Mouse (Mus musculus) adrenal gland, adult (tissue): ENCODE data around the gene Hnrnpab.

Source experiments
- DNase-seq, 2 experiments: peaks; one replicate each; pipeline ENCODE4 v3.0.0; 2022 to 2023; ENCODE audit warnings: low spot score in 1 of 2; ENCODE audit not compliant: inconsistent age in 2 of 2

Hnrnpab gene

GRCm38 (mm10) chr11:51606447-51607095, at the start of gene Hnrnpab:
Gene Hnrnpab (minus strand): TSS chr11:51606847.
- DNase-seq = peak; percentile 97 to 99

DNA sequence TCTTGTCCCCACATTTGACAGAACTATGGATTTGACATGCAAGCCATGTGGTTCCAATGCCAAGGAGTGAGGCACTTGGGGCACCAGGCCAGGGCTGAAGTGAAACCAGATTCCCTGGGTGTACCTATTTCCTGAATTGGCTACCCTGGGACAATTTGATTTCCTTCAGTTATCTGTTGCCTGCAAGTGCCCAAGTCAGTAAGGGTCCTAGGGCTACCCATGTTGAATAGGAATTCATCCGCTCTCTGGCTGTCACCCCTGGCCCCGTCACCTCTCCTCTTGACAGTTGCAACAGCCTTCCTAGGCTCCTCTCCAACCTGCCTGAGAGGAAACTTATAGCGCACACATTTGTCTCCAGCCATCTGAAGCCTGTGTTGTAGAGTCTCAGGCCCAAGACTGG, 48.2 kb upstream of the Hnrnpab start:
- peak in 1 of 2 experiments; percentile 53 for DNase-seq

- DNase-seq = peak in 1 of 2 experiments; percentile 56
These were observed 47.1 kb upstream of the Hnrnpab start for GRCm38 (mm10) chr11:51653736-51654135.

- DNase-seq = no peak
These were observed 46.3 kb upstream of the Hnrnpab start for GRCm38 (mm10) chr11:51652889-51653418.

DNA sequence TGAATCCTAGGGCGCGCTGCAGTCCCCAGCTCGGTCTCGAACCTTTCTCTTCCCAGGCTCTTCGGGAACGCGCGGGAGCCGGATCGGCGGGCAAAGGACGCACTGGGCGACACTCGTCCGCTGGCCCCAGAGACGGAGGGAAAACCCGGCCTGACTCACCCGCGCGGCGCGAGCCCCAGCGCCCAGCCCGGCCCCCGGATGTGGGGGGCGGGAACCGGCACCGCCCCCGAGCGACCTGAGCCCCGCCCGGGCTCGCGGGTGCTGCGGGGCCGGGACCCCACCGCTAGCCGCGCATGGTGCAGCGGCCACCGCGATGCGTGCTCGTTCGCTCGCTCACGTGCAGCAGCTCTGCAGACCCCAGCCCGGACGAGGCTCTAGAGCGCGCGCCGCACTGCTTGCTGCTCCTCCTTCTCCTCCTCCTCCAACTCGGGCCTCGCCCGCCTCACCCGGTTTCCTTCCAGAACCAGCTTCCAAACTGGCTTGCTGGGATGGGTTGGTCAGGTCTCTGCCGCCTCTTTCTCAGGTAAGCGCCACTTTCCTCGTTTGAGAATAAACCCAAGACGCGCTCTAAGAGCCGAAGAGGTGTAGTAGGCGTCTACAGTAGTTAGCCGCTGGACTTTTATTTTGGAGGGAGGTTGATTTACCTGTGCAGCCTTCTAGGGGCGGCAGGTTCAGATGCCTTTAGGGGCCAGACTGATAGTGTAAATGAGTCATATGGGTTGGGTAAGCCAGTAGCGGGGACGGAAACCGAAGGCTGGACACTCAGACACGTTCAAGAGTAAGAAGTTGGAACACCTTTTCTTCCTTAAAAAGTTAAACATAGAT, 44.3 kb upstream of the Hnrnpab start, which contains the start of the genes N4bp3 and D930048N14Rik:
Gene N4bp3 (minus strand): TSS at position 152 of the 825 bp plus-strand sequence.
Gene D930048N14Rik (plus strand): TSS at position 264 of the 825 bp plus-strand sequence.
- peak; percentile 88 to 94 for DNase-seq

- no peak for DNase-seq
These were observed 43.6 kb upstream of the Hnrnpab start for GRCm38 (mm10) chr11:51650261-51650660.

DNA sequence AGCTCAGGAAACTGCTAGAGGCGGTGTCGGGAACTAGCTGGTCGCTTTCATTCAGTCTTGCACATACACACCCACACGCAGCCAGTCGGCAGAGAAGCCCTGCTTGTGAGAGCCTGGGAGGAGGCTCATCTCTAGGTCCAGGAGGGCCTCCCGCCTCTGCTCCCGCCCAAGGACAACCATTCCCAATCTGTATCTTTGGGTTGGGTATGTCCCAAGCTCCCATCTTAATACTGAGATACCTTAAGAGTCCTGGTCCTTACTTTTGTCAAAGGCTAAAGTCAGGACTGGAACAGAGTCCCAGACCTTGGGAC, 43.2 kb upstream of the Hnrnpab start:
- DNase-seq = peak in 1 of 2 experiments; percentile 68

- peak in 1 of 2 experiments; percentile 54 for DNase-seq
These were observed 42.7 kb upstream of the Hnrnpab start for GRCm38 (mm10) chr11:51649111-51649888.

- peak in 1 of 2 experiments; percentile 53 for DNase-seq
These were observed 41.9 kb upstream of the Hnrnpab start for GRCm38 (mm10) chr11:51648566-51648965.

- peak; percentile 54 to 74 for DNase-seq
These were observed 40.4 kb upstream of the Hnrnpab start for GRCm38 (mm10) chr11:51646751-51647667.

GRCm38 (mm10) chr11:51646245-51646644, 39.6 kb upstream of the Hnrnpab start:
- DNase-seq = peak in 1 of 2 experiments; percentile 49

GRCm38 (mm10) chr11:51645293-51645692, 38.6 kb upstream of the Hnrnpab start:
- DNase-seq = peak in 1 of 2 experiments; percentile 51

- DNase-seq = no peak
These were observed 37.6 kb upstream of the Hnrnpab start for GRCm38 (mm10) chr11:51644217-51644616.

- DNase-seq = no peak
These were observed 37.1 kb upstream of the Hnrnpab start for GRCm38 (mm10) chr11:51643761-51644160.

DNA sequence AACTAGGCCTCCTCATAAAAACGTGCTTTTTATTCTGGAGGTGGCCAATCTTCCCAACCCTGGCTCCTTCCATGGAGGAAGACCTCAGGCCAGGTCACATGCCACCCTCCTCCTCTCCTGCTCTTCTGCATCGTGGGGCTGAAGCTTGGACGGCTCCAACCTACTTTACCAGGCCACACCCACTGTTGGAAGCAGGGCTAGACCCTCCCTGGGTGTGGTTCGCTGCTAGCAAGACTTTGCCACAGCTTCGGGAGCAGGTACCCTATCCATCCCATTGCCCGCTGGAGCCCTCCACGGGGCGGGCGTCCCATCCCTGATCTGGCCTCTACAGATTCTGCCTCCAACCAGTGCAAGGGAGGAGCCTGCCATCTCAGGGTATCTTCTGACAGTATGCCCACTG, 36.6 kb upstream of the Hnrnpab start:
- DNase-seq = peak in 1 of 2 experiments; percentile 60

DNA sequence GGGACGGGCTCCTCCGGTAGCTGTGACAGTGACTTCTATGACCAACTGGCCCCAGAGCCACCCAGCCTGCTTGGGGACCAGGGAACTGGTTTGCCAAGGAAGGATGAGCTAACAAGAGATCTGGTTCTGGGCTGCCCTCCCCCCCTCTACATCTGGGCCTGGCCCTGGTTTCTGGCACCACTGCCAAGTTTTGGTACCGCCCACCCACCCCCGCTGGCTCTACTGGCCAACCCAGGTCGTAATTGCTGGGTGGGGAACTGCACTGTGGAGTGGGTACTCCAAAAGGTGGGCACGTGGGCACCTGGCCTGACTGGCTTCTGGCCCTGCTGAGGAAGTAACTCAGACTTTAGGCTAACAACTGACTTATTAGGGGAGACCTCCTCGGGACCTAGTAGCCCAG, 34.1 kb upstream of the Hnrnpab start:
- DNase-seq = peak in 1 of 2 experiments; percentile 56

DNA sequence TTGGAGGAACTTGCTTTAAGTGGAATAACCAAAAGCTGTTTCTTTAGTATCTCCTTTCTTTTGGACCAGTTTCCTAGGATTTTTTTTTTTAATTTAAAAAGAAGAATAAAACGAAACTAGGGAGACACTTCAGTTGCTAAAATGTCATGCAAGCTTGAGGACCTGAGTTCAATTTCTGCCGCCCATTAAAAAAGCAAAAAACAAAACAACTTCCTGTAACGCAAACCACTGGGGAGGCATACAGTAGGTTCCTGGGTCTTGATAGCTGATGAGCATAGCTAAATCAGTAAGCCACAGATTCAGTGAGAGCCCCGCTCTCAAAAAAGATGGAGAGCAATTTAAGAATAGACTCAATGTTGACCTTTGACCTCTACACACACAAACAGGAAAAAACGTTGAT, 31.9 kb upstream of the Hnrnpab start:
- no peak for DNase-seq

- peak in 1 of 2 experiments; percentile 66 for DNase-seq
These were observed 31.3 kb upstream of the Hnrnpab start for GRCm38 (mm10) chr11:51637971-51638414.

DNA sequence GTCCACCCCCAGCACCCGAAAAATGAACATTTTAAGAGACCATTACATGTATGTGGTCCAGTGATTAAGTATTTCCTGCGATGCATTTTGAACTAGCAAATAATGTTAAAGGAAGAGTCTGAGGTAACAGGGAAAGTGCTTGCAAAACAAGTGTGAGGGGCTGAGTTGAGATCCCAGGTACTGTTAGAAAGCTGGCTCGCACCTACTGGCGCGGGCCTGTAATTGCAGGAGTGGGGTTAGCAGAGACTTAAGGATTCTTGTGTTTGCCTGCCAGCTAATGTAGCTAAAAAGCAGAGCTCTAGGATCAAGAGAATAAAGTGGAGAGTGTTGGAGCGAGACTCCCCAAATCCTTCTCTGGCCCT, 29.7 kb upstream of the Hnrnpab start:
- peak; percentile 56 to 86 for DNase-seq
